Mouse (Mus musculus): ENCODE results near the gene Ccdc138.
"Not testable (repeated sequence)": the region's sequence is repeated elsewhere in the genome, so short reads cannot be mapped to it uniquely, and the experiment has no call there.

The Ccdc138 gene

DNA sequence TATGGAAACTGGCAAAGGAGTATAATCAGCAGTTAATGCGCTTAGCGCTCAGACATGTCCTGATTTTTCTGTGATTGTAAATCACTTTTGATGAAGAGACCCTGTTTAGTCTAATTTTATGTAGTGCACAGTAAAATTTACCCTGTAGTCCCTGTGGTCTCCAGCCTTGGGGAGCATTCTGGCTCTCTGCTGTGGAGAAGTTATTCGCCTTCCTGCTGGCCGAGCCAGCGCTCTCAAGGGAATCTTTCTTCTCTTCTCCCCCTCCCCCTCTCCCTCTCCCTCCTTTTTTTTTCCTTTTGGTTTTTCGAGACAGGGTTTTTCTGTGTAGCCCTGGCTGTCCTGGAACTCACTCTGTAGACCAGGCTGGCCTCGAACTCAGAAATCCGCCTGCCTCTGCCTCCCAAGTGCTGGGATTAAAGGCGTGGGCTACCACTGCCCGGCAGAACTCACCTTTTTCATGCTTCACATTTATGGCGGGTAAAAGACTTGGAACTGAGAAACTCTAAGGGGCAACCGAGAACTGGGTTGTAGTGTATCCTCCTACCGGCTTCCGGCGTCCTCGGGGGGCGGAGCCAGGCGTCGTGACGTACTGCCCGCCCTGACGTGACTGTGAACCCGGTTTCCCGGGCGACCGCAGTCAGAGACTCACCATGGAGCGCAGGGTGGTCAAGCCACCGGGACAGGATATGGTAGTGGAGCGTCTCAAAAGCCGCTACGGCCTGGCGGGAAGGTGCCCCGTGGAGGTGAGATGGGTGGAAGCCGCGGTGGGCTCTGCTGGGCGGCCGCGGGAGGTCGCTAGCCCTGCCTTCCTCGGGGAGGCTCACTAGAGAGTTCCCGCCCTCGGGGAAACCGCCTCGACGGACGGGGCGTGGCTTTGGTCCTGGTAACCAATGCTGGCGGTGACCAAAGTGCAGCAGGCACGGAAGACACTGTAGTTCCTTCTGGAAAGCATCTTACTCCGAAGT is at the start of gene Ccdc138:
TSS of gene Ccdc138 (plus strand) at position 629 of the 965 bp plus-strand sequence.
- ATAC-seq (ENCODE audit: low TSS enrichment), result peak; percentile 100

DNA sequence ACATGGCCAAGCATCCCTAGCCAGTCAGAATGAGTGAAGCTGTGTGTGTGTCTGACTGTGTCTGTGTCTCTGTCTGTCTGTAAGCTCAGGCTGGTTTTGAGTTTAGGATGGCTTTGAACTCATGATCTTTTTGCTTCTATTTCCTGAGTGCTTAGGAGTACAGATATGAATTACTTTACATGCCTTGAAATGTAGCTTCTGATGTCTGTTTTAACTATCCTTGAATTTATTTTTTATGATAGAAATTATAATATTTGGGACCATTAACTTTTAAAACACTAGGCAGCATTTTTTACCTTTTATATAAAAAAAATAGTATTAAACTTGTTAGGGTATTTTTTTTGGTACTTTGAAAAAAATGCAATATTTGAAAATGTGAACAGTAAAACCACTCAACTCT is 46.2 kb upstream of the Ccdc138 start:
- ATAC-seq (ENCODE audit: low TSS enrichment), result no peak

DNA sequence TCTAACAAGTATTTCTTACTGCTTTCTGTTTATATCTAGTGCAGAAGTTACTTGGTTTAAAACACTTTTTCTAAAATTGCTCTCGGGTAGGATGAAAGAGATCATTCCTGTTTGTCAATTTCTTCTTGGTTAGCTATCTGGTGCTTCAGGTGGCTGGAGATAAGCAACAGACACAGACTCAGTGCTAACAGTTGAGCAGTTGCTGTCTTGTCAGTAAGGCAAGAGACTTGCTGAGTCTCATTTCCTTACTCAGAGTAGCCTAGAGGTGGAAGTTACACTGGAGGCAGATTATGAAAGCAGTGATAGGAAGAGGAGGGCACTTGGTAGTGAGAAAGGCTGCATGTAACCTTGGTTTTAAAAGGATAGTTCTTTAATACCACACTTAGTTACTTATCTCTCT is 45.6 kb upstream of the Ccdc138 start:
- no peak for ATAC-seq (ENCODE audit: low TSS enrichment)

DNA sequence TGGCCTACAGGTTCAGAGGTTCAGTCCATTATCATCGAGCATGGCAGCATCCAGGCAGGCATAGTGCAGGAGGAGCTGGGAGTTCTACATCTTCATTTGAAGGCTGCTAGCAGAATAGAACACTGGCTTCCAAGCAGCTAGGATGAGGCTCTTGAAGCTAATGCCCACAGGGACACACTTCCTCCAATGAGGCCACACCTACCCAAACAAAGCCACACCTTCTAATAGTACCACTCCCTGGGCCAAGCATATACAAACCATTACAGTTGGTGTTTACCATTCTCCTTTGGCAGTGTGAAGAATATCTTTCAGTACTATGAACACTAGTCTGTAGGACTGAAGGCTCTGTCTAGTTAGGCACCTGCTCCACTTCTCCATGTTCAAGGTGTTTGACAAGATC is 37.9 kb upstream of the Ccdc138 start:
- no peak for ATAC-seq (ENCODE audit: low TSS enrichment)

- peak; percentile 62 for ATAC-seq (ENCODE audit: low TSS enrichment)
Observed at GRCm38 (mm10) chr10:58477086-58477755, 20.5 kb upstream of the Ccdc138 start.

DNA sequence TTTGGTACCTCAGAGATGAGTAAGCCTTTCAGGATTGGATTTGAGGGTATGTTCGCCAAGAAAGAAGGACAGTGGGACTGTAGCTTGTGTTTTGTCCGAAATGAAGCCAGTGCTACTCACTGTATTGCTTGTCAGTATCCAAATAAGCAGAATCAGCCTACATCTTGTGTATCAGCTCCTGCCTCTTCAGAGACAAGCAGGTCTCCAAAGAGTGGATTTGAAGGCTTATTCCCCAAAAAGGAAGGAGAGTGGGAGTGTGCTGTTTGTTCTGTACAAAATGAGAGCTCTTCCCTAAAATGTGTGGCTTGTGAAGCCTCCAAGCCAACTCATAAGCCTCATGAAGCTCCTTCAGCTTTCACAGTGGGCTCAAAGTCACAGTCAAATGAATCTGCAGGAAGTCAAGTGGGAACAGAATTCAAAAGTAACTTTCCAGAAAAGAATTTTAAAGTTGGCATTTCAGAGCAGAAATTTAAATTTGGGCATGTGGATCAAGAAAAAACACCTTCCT is 19.6 kb upstream of the Ccdc138 start:
- peak; percentile 67 for ATAC-seq (ENCODE audit: low TSS enrichment)

DNA sequence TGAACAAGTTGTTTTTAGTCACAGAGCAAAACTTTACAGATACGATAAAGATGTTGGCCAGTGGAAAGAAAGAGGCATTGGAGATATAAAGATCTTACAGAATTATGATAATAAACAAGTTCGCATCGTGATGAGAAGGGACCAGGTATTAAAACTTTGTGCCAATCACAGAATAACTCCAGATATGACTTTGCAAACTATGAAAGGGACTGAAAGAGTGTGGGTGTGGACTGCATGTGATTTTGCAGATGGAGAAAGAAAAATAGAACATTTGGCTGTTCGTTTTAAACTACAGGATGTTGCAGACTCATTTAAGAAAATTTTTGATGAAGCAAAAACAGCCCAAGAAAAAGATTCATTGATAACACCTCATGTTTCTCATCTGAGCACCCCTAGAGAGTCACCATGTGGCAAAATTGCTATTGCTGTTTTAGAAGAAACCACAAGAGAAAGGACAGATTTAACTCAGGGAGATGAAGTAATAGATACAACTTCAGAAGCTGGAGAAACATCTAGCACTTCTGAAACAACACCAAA is 17.7 kb upstream of the Ccdc138 start:
- ATAC-seq (ENCODE audit: low TSS enrichment), result peak; percentile 10

- peak; percentile 62; the same call in 1 of the 2 replicates for ATAC-seq (ENCODE audit: low TSS enrichment)
Observed at GRCm38 (mm10) chr10:58491031-58491430, 6.7 kb upstream of the Ccdc138 start.

- ATAC-seq (ENCODE audit: low TSS enrichment), result no peak
Observed at GRCm38 (mm10) chr10:58495637-58496036, 2.1 kb upstream of the Ccdc138 start.

GRCm38 (mm10) chr10:58496732-58497131 is 1.0 kb upstream of the Ccdc138 start:
- no peak for ATAC-seq (ENCODE audit: low TSS enrichment)

DNA sequence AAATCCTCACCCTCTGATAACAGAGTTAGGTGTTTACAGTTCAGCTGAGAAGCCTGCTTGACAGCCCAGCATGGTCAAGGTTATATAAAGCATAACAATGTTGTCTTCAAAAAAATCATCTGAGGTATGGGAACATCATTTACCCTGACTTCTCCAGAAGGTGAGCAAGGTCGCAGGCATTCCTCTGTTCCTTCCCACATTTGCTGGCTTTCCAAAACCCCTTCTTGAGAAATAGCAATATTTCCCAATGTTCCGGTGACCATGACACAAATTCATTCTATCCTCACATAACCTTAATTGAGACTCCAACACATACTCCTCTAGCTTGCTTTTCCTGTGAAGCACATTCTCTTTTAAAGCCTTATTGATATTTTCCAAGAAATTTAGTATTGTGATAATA is 768 bp downstream of the Ccdc138 start:
- no peak for ATAC-seq (ENCODE audit: low TSS enrichment)

GRCm38 (mm10) chr10:58529358-58529757 is 31.6 kb downstream of the Ccdc138 start:
- no peak for ATAC-seq (ENCODE audit: low TSS enrichment)

DNA sequence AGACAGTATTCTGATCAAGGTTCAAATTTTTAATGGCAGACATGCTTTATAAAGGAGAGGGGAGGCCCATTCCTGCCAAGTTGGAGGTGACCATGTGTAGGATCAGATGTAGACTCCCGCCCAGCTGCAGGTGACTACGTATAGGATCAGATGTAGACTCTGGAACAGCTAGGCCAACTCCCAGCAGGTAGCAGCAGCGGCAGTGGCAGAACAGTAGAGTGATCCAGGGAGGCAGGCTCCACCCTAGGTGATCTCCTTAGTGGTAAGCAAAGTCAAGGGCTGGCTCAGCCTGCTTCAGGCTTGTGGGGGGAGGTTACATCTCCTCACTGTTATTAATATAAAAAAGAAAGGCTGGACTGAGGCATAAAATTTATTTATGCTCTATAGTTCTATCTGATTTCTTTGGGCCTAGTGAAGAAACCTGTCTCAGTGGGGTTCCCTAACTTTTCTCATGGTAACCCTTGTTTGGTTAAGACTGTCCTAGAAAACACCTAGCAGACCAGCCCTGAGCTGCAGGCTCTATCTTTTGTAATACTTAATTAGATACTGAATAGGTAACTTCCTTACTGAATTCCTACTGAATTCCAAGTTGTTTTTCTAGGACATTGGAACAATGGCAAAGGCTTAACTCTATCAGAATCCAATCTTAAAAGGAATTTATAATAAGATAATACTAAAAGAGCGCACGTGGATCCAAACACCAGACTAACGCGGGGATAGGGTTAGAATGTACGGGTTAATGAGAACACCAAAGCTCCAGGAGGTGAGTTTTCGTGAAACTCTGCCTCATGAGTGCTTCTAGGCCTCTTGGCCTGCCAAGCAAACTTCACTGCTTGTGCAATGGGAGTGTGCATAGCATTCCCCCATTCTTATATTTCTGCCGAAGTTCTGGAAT is 33.4 kb downstream of the Ccdc138 start:
- ATAC-seq (ENCODE audit: low TSS enrichment), result no peak

- no peak for ATAC-seq (ENCODE audit: low TSS enrichment)
Observed at GRCm38 (mm10) chr10:58532177-58532576, 34.4 kb downstream of the Ccdc138 start.

DNA sequence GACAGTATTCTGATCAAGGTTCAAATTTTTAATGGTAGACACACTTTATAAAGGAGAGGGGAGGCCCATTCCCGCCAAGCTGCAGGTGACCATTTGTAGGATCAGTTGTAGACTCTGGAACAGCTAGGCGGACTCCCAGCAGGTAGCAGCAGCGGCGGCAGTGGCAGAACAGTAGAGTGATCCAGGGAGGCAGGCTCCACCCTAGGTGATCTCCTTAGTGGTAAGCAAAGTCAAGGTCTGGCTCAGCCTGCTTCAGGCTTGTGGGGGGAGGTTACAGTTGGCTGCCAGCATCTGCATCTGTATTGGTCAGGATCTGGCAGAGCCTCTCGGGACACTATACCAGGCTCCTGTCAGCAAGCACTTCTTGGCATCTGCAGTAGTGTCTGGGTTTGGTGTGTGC is 38.5 kb downstream of the Ccdc138 start:
- not testable (repeated sequence) for ATAC-seq (ENCODE audit: low TSS enrichment)

GRCm38 (mm10) chr10:58540613-58541012 is 42.9 kb downstream of the Ccdc138 start:
- ATAC-seq (ENCODE audit: low TSS enrichment), result peak; percentile 44; the same call in 1 of the 2 replicates

DNA sequence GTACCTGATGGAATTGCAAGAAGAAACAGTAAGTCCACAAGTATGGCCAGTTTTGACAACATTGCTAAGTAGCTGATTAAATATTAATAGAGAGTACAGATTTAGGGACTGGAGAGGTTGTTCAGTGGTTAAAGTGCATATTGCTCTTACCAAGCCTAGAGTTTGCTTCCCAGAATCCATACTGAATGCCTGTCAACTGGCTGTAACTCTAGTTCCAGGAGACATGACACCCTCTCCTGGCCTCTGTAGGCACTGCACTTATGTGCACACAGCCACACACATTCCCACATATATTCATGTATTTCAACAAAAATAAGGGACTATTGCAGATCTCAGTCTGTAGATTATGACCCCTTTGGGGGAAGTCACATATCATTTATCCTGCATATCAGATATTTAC is 51.0 kb downstream of the Ccdc138 start:
- ATAC-seq (ENCODE audit: low TSS enrichment), result no peak

GRCm38 (mm10) chr10:58554693-58555387 is 57.1 kb downstream of the Ccdc138 start:
- peak; percentile 84 for ATAC-seq (ENCODE audit: low TSS enrichment)

- ATAC-seq (ENCODE audit: low TSS enrichment), result peak; percentile 73
Observed at GRCm38 (mm10) chr10:58559098-58559497, 61.4 kb downstream of the Ccdc138 start.

GRCm38 (mm10) chr10:58559901-58560300 is 62.2 kb downstream of the Ccdc138 start:
- ATAC-seq (ENCODE audit: low TSS enrichment), result peak; percentile 75

DNA sequence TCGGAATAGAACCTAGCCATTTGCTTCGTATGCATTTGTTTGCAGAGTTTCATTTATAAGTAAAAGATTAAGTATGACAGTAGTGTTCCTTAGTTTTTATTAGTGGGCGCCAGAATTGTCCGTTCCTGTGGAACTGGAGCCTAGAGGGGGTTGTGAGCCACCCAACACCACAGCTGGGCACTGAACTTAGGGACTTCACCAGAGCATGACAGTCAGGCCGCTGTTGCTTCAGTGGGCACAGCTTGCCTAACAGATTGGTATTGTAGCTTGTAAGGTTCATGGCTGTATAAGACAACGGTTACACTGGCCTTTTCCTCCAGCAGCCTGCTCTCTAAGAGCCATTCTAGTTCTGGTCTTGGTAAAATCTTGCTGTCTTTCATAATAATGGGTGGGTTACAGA is 62.8 kb downstream of the Ccdc138 start:
- no peak for ATAC-seq (ENCODE audit: low TSS enrichment)
